Mouse (Mus musculus) midbrain, embryonic 14.5 days (tissue): ENCODE measurements at regions not wholly inside any gene's neighbourhood (a gene's known extent, or its start where the extent isn't known, plus 50 kb on each side); places are given as distances from the start of the nearest gene placed in this dataset.

Experiments used
- ATAC-seq: fragments of 200-750 bp; cut with Nextera tagmentation; 2 replicates; pipeline ENCODE4 v1.8.0; 2017; ENCODE audit warnings: moderate number of reproducible peaks, moderate library complexity; ENCODE audit not compliant: low FRiP score, low TSS enrichment
- DNase-seq: peaks from one replicate; pipeline ENCODE4 v3.0.0-alpha.2; 2015
- H3K27ac ChIP-seq: fragments of 300-500 bp; sonication (generic); replicated peaks from 2 replicates; pipeline ENCODE4 v1.5.1; 2014; ENCODE audit warnings: mild to moderate bottlenecking, low read depth, low read length, moderate library complexity
- H3K27me3 ChIP-seq: fragments of 300-500 bp; sonication (generic); 2 replicates; pipeline ENCODE4 v1.6.1; 2014; ENCODE audit warnings: low read length, control low read depth, mixed read lengths; ENCODE audit not compliant: control insufficient read depth, insufficient read depth
- H3K36me3 ChIP-seq: fragments of 300-500 bp; sonication (generic); 2 replicates; pipeline ENCODE4 v1.6.1; 2014; ENCODE audit warnings: low read length, control low read depth; ENCODE audit not compliant: control insufficient read depth, insufficient read depth
- H3K4me1 ChIP-seq: fragments of 300-500 bp; sonication (generic); 2 replicates; pipeline ENCODE4 v1.6.1; 2014; ENCODE audit warnings: mild to moderate bottlenecking, antibody characterized with exemption, low read length, control low read depth; ENCODE audit not compliant: control insufficient read depth, insufficient read depth
- H3K4me2 ChIP-seq: fragments of 300-500 bp; sonication (generic); 2 replicates; pipeline ENCODE4 v1.6.1; 2014; ENCODE audit warnings: mild to moderate bottlenecking, low read length, moderate library complexity
- H3K4me3 ChIP-seq: fragments of 300-500 bp; sonication (generic); replicated peaks from 2 replicates; pipeline ENCODE4 v1.5.1; 2014; ENCODE audit warnings: low read depth, low read length
- H3K9ac ChIP-seq: fragments of 300-500 bp; sonication (generic); replicated peaks from 2 replicates; pipeline ENCODE4 v1.6.1; 2014; ENCODE audit warnings: mild to moderate bottlenecking, low read length, moderate library complexity
- H3K9me3 ChIP-seq: fragments of 300-500 bp; sonication (generic); 2 replicates; pipeline ENCODE4 v1.6.1; 2016; ENCODE audit warnings: low read length, control low read depth, mixed read lengths; ENCODE audit not compliant: control insufficient read depth
- WGBS: fragments of 180-500 bp; shearing (Covaris S2); extraction: QIAGEN DNeasy Blood & Tissue Kit; methylation state at CpG from one replicate; pipeline ENCODE4 v1.1.7; 2014; 5-methylcytosine and 5-hydroxymethylcytosine counted together

GRCm38 (mm10) chr9:94045462-94046126 is 492.3 kb downstream of the 1190002N15Rik start:
- H3K27ac ChIP-seq = no peak overlapping the region
- H3K27me3 ChIP-seq = no peaks in the 10 kb centered on the region
- ATAC-seq (no peak), DNase-seq (no peak)
- H3K4me3 ChIP-seq = no peak overlapping the region
- no peaks in the 10 kb centered on the region for H3K9me3 ChIP-seq
- H3K9ac ChIP-seq = no peak overlapping the region
- H3K4me1 ChIP-seq = no peaks in the 10 kb centered on the region
- no peaks in the 10 kb centered on the region for H3K36me3 ChIP-seq
- 88% methylated on average over 3 of the region's 3 CpGs for WGBS
- no peak overlapping the region for H3K4me2 ChIP-seq

GRCm38 (mm10) chr9:94023761-94024160 is 514.1 kb downstream of the 1190002N15Rik start:
- ATAC-seq (no peak), DNase-seq (no peak)
- no peak overlapping the region for H3K9ac ChIP-seq
- no peak overlapping the region for H3K4me3 ChIP-seq
- no peak overlapping the region for H3K27ac ChIP-seq
- H3K36me3 ChIP-seq = no peaks in the 10 kb centered on the region
- H3K4me2 ChIP-seq = no peak overlapping the region
- no peaks in the 10 kb centered on the region for H3K9me3 ChIP-seq
- 49% methylated on average over 3 of the region's 3 CpGs for WGBS
- no peaks in the 10 kb centered on the region for H3K4me1 ChIP-seq
- H3K27me3 ChIP-seq = no peaks in the 10 kb centered on the region

GRCm38 (mm10) chr9:94021293-94021903 is 516.5 kb downstream of the 1190002N15Rik start:
- ATAC-seq = no peak
- no peak for DNase-seq
- WGBS = 100% methylated on average over 1 of the region's 1 CpGs
- no peak overlapping the region for H3K4me2 ChIP-seq
- H3K9me3 ChIP-seq = no peaks in the 10 kb centered on the region
- no peak overlapping the region for H3K27ac ChIP-seq
- no peaks in the 10 kb centered on the region for H3K27me3 ChIP-seq
- no peaks in the 10 kb centered on the region for H3K36me3 ChIP-seq
- H3K9ac ChIP-seq = no peak overlapping the region
- no peak overlapping the region for H3K4me3 ChIP-seq
- H3K4me1 ChIP-seq = no peaks in the 10 kb centered on the region

GRCm38 (mm10) chr9:94016747-94017487 is 521.0 kb downstream of the 1190002N15Rik start:
- no peaks in the 10 kb centered on the region for H3K27me3 ChIP-seq
- no peak overlapping the region for H3K27ac ChIP-seq
- DNase-seq (no peak), ATAC-seq (no peak)
- H3K9me3 ChIP-seq = no peaks in the 10 kb centered on the region
- no peaks in the 10 kb centered on the region for H3K4me1 ChIP-seq
- H3K4me3 ChIP-seq = no peak overlapping the region
- no peaks in the 10 kb centered on the region for H3K36me3 ChIP-seq
- H3K9ac ChIP-seq = no peak overlapping the region
- H3K4me2 ChIP-seq = no peak overlapping the region

GRCm38 (mm10) chr9:93992216-93992615 is 545.7 kb downstream of the 1190002N15Rik start:
- WGBS = 73% methylated on average over 3 of the region's 3 CpGs
- DNase-seq (no peak), ATAC-seq (no peak)

GRCm38 (mm10) chr9:93991141-93991540 is 546.7 kb downstream of the 1190002N15Rik start:
- ATAC-seq = no peak
- Histone ChIP-seq H3K9ac (no peak overlapping the region), H3K4me2 (no peak overlapping the region), H3K27ac (no peak overlapping the region), H3K4me1 (no peaks in the 10 kb centered on the region), H3K4me3 (no peak overlapping the region), H3K9me3 (no peaks in the 10 kb centered on the region), H3K36me3 (no peaks in the 10 kb centered on the region), H3K27me3 (no peaks in the 10 kb centered on the region)
- WGBS = 82% methylated on average over 1 of the region's 1 CpGs
- DNase-seq = no peak

More at GRCm38 (mm10) chr9:93992216-93992615, 545.7 kb downstream of the 1190002N15Rik start:
- no peaks in the 10 kb centered on the region for H3K36me3 ChIP-seq
- H3K27ac ChIP-seq = no peak overlapping the region
- no peaks in the 10 kb centered on the region for H3K27me3 ChIP-seq
- H3K9ac ChIP-seq = no peak overlapping the region
- H3K9me3 ChIP-seq = no peaks in the 10 kb centered on the region
- no peak overlapping the region for H3K4me3 ChIP-seq
- no peak overlapping the region for H3K4me2 ChIP-seq
- H3K4me1 ChIP-seq = no peaks in the 10 kb centered on the region

GRCm38 (mm10) chr9:93981136-93981535 is 556.7 kb downstream of the 1190002N15Rik start:
- Histone ChIP-seq H3K4me1 (no peaks in the 10 kb centered on the region), H3K27me3 (no peaks in the 10 kb centered on the region), H3K4me3 (no peak overlapping the region), H3K9me3 (no peaks in the 10 kb centered on the region), H3K4me2 (no peak overlapping the region), H3K27ac (no peak overlapping the region), H3K36me3 (no peaks in the 10 kb centered on the region), H3K9ac (no peak overlapping the region)
- 75% methylated on average over 2 of the region's 2 CpGs for WGBS
- DNase-seq (no peak), ATAC-seq (no peak)

GRCm38 (mm10) chr9:93969691-93970284 is 568.1 kb downstream of the 1190002N15Rik start:
- DNase-seq = peak; percentile 14
- no peak overlapping the region for H3K9ac ChIP-seq

More at GRCm38 (mm10) chr9:93969691-93970284, 568.1 kb downstream of the 1190002N15Rik start:
- no peaks in the 10 kb centered on the region for H3K27me3 ChIP-seq
- no peaks in the 10 kb centered on the region for H3K4me1 ChIP-seq
- no peaks in the 10 kb centered on the region for H3K36me3 ChIP-seq
- H3K27ac ChIP-seq = 0 out of 2 replicates have a peak overlapping the region, but pooled peaks have one; percentile 15
- H3K9me3 ChIP-seq = no peaks in the 10 kb centered on the region
- 67% methylated on average over 6 of the region's 6 CpGs for WGBS
- no peak overlapping the region for H3K4me3 ChIP-seq
- ATAC-seq = no peak
- no peak overlapping the region for H3K4me2 ChIP-seq
